Mouse (Mus musculus): ENCODE results near the gene L3mbtl1. TPM values are rescaled to one million over a fixed set of nuclear protein-coding genes. Genes with fewer than 3 reads are reported as not detected.
A peak's percentile ranks its signal among the peaks of the same experiment; 100 is the strongest.
"Not testable (repeated sequence)": the region's sequence is repeated elsewhere in the genome, so short reads cannot be mapped to it uniquely, and the experiment has no call there.

The L3mbtl1 gene
- 0.09 and 0.14 TPM in 2 replicates for polyA plus RNA-seq (2015; fragmentation: Nextera tagmentation; extraction: Ambion mirVana)

DNA sequence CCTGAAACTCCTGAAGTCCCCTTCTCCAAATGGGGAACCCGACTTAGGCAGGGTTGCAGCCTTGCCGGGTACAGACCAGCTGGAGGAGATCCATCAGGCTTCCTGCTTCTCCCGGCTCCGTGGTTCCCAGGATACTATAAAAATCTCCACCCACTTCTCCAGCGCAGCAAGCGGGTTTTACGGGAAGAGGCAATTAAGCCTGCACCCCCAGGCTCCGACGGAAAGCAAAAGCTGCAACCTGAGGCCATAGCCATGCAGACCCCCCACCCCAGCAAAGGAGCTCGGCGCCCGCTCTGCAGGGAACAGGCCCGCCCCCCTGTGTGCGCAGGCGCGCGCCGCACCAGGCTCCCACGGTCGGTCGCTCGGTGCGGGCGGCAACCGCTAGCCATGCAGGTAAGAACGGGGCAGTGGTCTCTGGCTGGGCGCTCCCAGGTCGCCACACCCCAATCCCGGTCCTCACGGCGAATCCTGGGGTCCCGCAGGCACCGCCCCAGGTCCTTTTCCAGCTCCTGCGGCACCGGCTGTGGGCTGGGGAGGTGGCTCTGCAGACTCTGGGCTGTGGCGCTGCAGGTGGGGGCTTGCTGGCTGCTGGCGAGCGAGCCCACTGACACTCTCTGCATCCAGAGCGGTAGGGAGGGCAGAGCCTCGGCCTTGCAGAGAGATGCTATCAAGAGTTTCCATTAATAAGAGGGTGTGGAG lies at the start of gene L3mbtl1:
L3mbtl1 (plus strand) TSS at position 325 of the 699 bp plus-strand sequence.
- WGBS = under 1% methylated on average over 34 of the region's 40 CpGs
- H3K9me3 ChIP-seq (ENCODE audit: low read length) = no peaks in the 10 kb centered on the region
- H3K9ac ChIP-seq (replicated peaks; ENCODE audit: low read length) = peak within 1 kb of the TSS; percentile 63
- no peak within 1 kb of the TSS for H3K27ac ChIP-seq (ENCODE audit: low read length)
- peaks cover 23% of the 10 kb centered on the region for H3K36me3 ChIP-seq (ENCODE audit: insufficient read depth, low read length)
- H3K27me3 ChIP-seq (ENCODE audit: insufficient read depth, low read length) = peaks cover 19% of the 10 kb centered on the region
- peak within 1 kb of the TSS; percentile 98 for H3K4me2 ChIP-seq (replicated peaks; ENCODE audit: low read depth, low read length)
- H3K4me1 ChIP-seq (ENCODE audit: insufficient read depth, low read length) = peaks cover 10% of the 10 kb centered on the region; the same call in 1 of the 2 replicates
- ATAC-seq (ENCODE audit: low FRiP score, low TSS enrichment) = peak; percentile 63
- H3K4me3 ChIP-seq (ENCODE audit: low read length) = peak within 1 kb of the TSS; percentile 62

DNA sequence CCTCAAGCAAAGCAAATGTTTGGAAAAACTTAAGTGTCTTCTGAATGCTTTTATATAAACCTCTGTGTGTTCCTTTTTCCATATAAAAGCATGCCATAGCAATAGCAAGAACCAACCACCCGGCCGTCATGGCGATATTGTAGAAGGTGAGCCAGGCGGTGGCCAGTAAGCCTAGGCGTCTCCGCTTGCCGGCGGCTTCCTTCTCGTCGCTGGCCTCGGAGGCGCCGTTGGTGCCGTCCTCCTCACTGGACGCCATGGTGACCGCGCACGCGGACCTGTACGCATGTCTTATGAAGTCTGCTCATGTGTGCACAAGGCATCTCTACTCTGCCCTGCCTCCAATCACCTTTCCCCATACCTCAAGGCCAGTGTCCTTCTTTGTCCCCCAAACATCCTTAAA lies 44.0 kb upstream of the L3mbtl1 start:
- not testable (repeated sequence) for H3K36me3 ChIP-seq (ENCODE audit: insufficient read depth, low read length); H3K27me3 ChIP-seq (ENCODE audit: insufficient read depth, low read length); ATAC-seq (ENCODE audit: low FRiP score, low TSS enrichment); H3K4me1 ChIP-seq (ENCODE audit: insufficient read depth, low read length); H3K4me2 ChIP-seq (replicated peaks; ENCODE audit: low read depth, low read length); H3K9me3 ChIP-seq (ENCODE audit: low read length); H3K9ac ChIP-seq (replicated peaks; ENCODE audit: low read length); H3K4me3 ChIP-seq (ENCODE audit: low read length); H3K27ac ChIP-seq (ENCODE audit: low read length)
- 87% methylated on average over 15 of the region's 20 CpGs for WGBS

DNA sequence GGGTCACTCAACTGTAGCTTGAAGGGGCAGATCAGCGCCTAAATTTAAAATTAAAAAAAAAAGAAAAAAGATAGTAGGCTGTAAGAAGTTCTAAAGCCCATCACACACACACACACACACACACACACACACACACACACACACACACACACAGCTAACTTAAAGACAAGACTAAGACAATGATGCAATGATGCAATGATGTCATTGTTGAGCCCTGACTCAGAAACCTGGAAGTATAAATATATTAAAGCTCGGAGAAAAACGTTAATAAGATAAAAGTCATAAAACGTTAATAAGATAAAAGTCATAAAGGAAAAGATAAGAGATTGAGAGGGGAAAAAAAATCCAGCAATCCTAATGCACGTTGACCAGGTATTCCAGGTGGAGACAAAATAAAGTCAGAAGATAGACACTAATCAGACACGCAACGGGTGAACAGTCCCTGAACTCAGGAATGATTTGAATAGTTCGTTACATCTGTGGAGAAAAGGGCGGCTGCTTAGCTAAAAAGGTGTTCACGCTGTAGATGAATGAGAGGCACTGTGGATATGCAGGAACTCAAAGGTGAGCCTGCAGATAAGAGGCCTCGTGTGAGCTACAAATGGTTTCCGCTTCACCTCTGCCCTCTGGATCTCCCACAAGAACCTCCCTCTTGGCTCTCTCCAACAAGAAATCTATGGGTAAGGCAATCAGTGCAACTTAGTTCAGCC lies 43.2 kb upstream of the L3mbtl1 start:
- H3K27me3 ChIP-seq (ENCODE audit: insufficient read depth, low read length) = no peaks in the 10 kb centered on the region

DNA sequence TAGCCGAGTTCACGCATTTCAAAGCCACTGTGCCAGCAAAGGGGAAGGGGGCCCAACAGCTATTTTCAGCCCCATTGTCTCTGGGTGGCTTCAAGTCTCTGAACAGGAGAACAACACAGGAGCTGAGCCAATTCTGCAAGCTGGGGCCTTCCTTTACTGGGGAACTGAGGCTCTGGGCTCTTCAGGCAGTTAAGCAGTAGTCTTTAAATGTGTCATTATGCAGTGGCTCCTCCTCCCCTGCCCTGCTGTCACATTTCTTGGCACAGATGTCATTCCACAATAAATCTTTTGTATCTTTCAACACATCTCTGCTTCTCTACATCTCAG lies 42.7 kb upstream of the L3mbtl1 start:
- no peak for ATAC-seq (ENCODE audit: low FRiP score, low TSS enrichment)
- Histone ChIP-seq H3K9ac (replicated peaks; ENCODE audit: low read length) (no peak overlapping the region), H3K36me3 (ENCODE audit: insufficient read depth, low read length) (no peaks in the 10 kb centered on the region), H3K4me3 (ENCODE audit: low read length) (no peak overlapping the region), H3K4me2 (replicated peaks; ENCODE audit: low read depth, low read length) (no peak overlapping the region), H3K27ac (ENCODE audit: low read length) (no peak overlapping the region), H3K9me3 (ENCODE audit: low read length) (no peaks in the 10 kb centered on the region), H3K4me1 (ENCODE audit: insufficient read depth, low read length) (no peaks in the 10 kb centered on the region), H3K27me3 (ENCODE audit: insufficient read depth, low read length) (no peaks in the 10 kb centered on the region)
- 37% methylated on average over 2 of the region's 2 CpGs for WGBS

More for the DNA sequence above, 43.2 kb upstream of the L3mbtl1 start:
- WGBS = 66% methylated on average over 12 of the region's 12 CpGs
- H3K27ac ChIP-seq (ENCODE audit: low read length) = no peak overlapping the region
- no peak for ATAC-seq (ENCODE audit: low FRiP score, low TSS enrichment)
- H3K9me3 ChIP-seq (ENCODE audit: low read length) = no peaks in the 10 kb centered on the region
- H3K4me3 ChIP-seq (ENCODE audit: low read length) = no peak overlapping the region
- no peak overlapping the region for H3K9ac ChIP-seq (replicated peaks; ENCODE audit: low read length)
- no peak overlapping the region for H3K4me2 ChIP-seq (replicated peaks; ENCODE audit: low read depth, low read length)
- no peaks in the 10 kb centered on the region for H3K4me1 ChIP-seq (ENCODE audit: insufficient read depth, low read length)
- no peaks in the 10 kb centered on the region for H3K36me3 ChIP-seq (ENCODE audit: insufficient read depth, low read length)

DNA sequence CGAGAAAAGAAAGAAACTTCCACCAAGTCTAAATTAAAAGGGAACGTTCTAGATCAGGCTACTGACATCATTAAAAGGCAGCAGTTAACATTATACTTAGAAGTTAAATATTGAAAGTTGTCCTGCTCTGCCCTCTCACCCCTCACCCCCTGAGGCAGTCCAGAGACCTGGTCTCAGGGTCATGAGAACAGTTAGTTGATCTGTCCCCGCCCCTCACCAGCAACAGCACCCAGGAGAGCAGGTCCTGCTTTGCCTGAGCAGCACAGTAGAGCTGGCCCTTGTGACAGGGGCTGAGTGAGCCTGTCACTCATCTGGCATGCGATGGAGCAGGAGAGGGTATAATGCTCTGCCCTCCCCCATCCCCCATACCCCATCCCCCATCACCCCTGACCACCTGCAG lies 37.4 kb upstream of the L3mbtl1 start:
- Histone ChIP-seq H3K9me3 (ENCODE audit: low read length) (no peaks in the 10 kb centered on the region), H3K27me3 (ENCODE audit: insufficient read depth, low read length) (peaks cover 4% of the 10 kb centered on the region), H3K4me1 (ENCODE audit: insufficient read depth, low read length) (no peaks in the 10 kb centered on the region), H3K27ac (ENCODE audit: low read length) (0 out of 2 replicates have a peak overlapping the region, but pooled peaks have one; percentile 60), H3K36me3 (ENCODE audit: insufficient read depth, low read length) (no peaks in the 10 kb centered on the region), H3K4me2 (replicated peaks; ENCODE audit: low read depth, low read length) (no peak overlapping the region), H3K9ac (replicated peaks; ENCODE audit: low read length) (no peak overlapping the region), H3K4me3 (ENCODE audit: low read length) (no peak overlapping the region)
- 62% methylated on average over 4 of the region's 4 CpGs for WGBS
- ATAC-seq (ENCODE audit: low FRiP score, low TSS enrichment) = peak; percentile 51; the same call in 1 of the 2 replicates

DNA sequence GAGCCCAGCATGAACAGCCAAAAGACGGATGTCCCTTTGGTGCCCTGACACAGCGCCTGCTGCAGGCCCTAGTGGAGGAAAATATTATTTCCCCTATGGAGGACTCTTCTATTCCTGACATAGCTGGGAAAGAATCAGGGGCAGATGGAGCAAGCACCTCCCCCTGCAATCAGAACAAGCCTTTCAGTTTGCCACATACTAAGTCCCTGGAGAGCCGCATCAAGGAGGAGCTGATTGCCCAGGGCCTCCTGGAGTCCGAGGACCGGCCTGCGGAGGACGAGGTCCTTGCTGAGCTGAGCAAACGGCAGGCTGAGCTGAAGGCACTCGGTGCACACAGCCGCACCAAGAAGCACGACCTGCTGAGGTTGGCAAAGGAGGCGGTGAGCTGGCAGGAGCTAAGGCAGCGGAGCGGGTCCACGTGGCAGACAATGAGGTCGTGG lies 35.2 kb upstream of the L3mbtl1 start:
- Histone ChIP-seq H3K9me3 (ENCODE audit: low read length) (no peaks in the 10 kb centered on the region), H3K36me3 (ENCODE audit: insufficient read depth, low read length) (no peaks in the 10 kb centered on the region), H3K4me2 (replicated peaks; ENCODE audit: low read depth, low read length) (no peak overlapping the region), H3K9ac (replicated peaks; ENCODE audit: low read length) (no peak overlapping the region), H3K4me3 (ENCODE audit: low read length) (no peak overlapping the region), H3K4me1 (ENCODE audit: insufficient read depth, low read length) (no peaks in the 10 kb centered on the region), H3K27ac (ENCODE audit: low read length) (no peak overlapping the region), H3K27me3 (ENCODE audit: insufficient read depth, low read length) (peaks cover 4% of the 10 kb centered on the region)
- 50% methylated on average over 16 of the region's 16 CpGs for WGBS
- ATAC-seq (ENCODE audit: low FRiP score, low TSS enrichment) = no peak

DNA sequence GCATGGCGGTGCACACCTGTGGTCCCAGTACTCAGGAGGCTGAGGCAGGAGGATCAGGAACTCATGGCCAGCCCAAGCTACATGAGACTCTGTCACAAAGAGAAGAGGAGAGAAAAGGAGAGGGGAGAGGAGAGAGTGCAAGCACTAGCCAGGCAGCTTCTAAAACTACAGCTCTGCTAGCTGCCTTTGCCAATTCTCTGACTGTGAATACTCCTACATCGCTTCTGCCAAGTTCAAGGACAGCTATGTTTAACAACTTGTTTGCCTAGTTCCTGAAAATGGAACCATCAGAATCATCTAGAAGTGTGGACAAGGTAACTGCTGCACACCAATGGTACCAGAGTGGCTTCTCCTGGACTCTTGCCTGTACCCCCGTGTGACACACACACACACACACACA lies 29.2 kb upstream of the L3mbtl1 start:
- Histone ChIP-seq H3K4me2 (replicated peaks; ENCODE audit: low read depth, low read length) (no peak overlapping the region), H3K9ac (replicated peaks; ENCODE audit: low read length) (no peak overlapping the region), H3K36me3 (ENCODE audit: insufficient read depth, low read length) (no peaks in the 10 kb centered on the region), H3K9me3 (ENCODE audit: low read length) (no peaks in the 10 kb centered on the region), H3K27me3 (ENCODE audit: insufficient read depth, low read length) (no peaks in the 10 kb centered on the region), H3K4me1 (ENCODE audit: insufficient read depth, low read length) (no peaks in the 10 kb centered on the region), H3K4me3 (ENCODE audit: low read length) (no peak overlapping the region), H3K27ac (ENCODE audit: low read length) (no peak overlapping the region)
- ATAC-seq (ENCODE audit: low FRiP score, low TSS enrichment) = no peak
- 79% methylated on average over 3 of the region's 3 CpGs for WGBS

DNA sequence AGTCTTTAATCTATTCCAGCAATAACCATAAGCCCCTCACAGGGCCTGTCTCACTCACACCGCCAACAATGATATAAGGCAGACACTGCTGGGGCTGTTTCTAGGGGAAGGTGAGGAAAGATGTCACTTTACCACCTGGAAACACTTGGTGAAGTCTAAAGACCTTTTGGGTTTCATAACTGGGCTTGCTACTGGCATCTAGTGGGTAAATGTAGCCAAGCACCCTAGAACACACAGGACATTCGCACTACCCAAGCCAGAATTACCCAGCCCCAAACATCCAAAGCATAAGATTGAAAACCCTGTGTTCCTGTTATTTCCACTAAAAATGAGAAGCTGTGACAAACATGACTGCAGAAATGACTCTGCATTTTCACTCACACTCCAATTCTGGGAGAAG lies 28.8 kb upstream of the L3mbtl1 start:
- no peak for ATAC-seq (ENCODE audit: low FRiP score, low TSS enrichment)
- Histone ChIP-seq H3K4me3 (ENCODE audit: low read length) (no peak overlapping the region), H3K9ac (replicated peaks; ENCODE audit: low read length) (no peak overlapping the region), H3K9me3 (ENCODE audit: low read length) (no peaks in the 10 kb centered on the region), H3K4me2 (replicated peaks; ENCODE audit: low read depth, low read length) (no peak overlapping the region), H3K27me3 (ENCODE audit: insufficient read depth, low read length) (no peaks in the 10 kb centered on the region), H3K4me1 (ENCODE audit: insufficient read depth, low read length) (no peaks in the 10 kb centered on the region), H3K36me3 (ENCODE audit: insufficient read depth, low read length) (no peaks in the 10 kb centered on the region), H3K27ac (ENCODE audit: low read length) (no peak overlapping the region)
- WGBS = 53% methylated on average over 2 of the region's 2 CpGs

DNA sequence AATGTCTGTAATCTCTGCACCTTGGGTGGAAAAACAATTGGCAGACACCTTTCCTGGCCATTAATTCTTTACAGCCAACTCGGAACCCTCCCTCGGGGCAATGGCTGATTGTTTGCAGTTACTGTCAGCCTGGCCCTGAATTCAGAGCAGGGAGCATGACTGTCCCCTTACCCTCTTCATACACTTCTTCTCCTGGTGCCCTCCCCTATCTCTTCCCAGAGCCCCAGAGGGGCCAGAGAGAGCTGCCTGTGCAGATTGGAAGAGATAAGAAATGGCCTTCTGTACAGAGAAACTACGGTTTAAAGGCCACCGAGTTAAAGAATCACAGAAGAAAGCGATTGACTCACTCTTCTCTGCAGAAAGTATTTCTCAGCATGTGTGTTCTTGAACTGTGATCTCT lies 23.3 kb upstream of the L3mbtl1 start:
- 44% methylated on average over 5 of the region's 5 CpGs for WGBS
- Histone ChIP-seq H3K9ac (replicated peaks; ENCODE audit: low read length) (no peak overlapping the region), H3K9me3 (ENCODE audit: low read length) (no peaks in the 10 kb centered on the region), H3K36me3 (ENCODE audit: insufficient read depth, low read length) (no peaks in the 10 kb centered on the region), H3K27ac (ENCODE audit: low read length) (no peak overlapping the region), H3K4me3 (ENCODE audit: low read length) (no peak overlapping the region), H3K4me2 (replicated peaks; ENCODE audit: low read depth, low read length) (no peak overlapping the region), H3K4me1 (ENCODE audit: insufficient read depth, low read length) (no peaks in the 10 kb centered on the region), H3K27me3 (ENCODE audit: insufficient read depth, low read length) (peaks cover 4% of the 10 kb centered on the region; the same call in 1 of the 2 replicates)
- ATAC-seq (ENCODE audit: low FRiP score, low TSS enrichment) = no peak

DNA sequence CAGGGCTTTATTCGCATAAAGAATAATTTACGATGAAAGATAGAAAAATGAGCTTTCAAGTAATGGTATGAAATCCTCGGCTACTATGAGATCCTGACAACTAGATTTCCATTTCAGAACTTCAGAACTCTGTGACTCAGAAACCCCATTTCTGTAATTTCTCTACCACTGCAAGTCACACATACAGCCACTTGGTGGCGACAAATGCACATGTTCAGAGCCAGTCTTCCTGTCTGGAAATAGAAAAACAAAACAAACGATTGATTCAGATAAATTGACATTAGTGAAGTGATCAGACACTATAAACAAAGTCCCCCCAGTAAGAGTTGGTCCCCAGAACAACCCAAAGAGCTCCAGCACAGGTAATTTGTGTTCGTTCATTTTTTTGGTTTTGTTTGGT lies 21.1 kb upstream of the L3mbtl1 start:
- Histone ChIP-seq H3K4me3 (ENCODE audit: low read length) (no peak overlapping the region), H3K27me3 (ENCODE audit: insufficient read depth, low read length) (peaks cover 4% of the 10 kb centered on the region; the same call in 1 of the 2 replicates), H3K27ac (ENCODE audit: low read length) (no peak overlapping the region), H3K9me3 (ENCODE audit: low read length) (no peaks in the 10 kb centered on the region), H3K9ac (replicated peaks; ENCODE audit: low read length) (no peak overlapping the region), H3K36me3 (ENCODE audit: insufficient read depth, low read length) (no peaks in the 10 kb centered on the region), H3K4me1 (ENCODE audit: insufficient read depth, low read length) (no peaks in the 10 kb centered on the region), H3K4me2 (replicated peaks; ENCODE audit: low read depth, low read length) (no peak overlapping the region)
- no peak for ATAC-seq (ENCODE audit: low FRiP score, low TSS enrichment)
- WGBS = 18% methylated on average over 6 of the region's 6 CpGs
